Mouse (Mus musculus): Measurements from ENCODE around the gene Spock2.
"Not testable (repeated sequence)": the region's sequence is repeated elsewhere in the genome, so short reads cannot be mapped to it uniquely, and the experiment has no call there.

The Spock2 gene

GRCm38 (mm10) chr10:60151107-60151663 is 45.2 kb downstream of the Spock2 start:
- no peak for DNase-seq

DNA sequence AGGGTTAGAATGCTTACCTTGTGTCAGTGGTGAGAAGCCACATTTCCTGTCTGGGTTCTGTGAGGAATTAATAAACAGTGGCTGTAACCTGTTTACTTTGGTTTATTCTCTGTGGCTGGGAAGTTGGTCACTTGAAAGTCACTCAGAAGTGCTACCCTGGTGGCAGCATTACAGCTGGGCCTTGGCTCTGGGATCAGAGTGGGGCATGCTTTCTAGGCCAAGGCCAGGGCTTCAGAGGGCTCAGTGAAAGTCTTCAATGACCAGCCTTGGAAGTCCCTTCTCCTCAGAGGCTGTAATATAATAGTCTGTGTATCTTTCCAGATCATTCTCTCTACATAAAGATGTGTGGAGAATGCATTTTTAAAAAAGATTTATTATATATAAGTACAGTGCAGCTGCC is 50.0 kb downstream of the Spock2 start:
- DNase-seq: no peak

GRCm38 (mm10) chr10:60158144-60158543 is 52.1 kb downstream of the Spock2 start:
- DNase-seq: no peak

DNA sequence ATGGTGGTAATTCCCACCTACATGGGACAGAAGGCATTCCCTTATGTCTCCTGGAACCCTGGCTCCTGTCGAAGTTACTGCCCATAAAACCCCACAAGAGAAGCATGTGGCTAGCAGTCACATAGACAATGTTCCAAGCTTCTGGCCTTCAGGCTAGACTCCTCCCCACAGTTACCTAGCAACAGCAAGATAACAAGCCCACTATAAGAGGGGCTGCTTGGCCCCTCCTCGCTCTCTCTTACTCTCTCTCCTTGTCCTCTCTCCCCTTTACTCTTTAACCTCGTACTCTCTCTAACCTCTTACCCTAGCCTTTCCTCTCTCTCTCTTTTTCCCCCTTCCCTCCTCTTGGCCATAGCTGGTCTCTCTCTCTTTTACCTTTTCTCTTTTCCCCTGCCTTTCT is 55.4 kb downstream of the Spock2 start:
- DNase-seq: not testable (repeated sequence)

GRCm38 (mm10) chr10:60162184-60162972 is 56.4 kb downstream of the Spock2 start:
- not testable (repeated sequence) for DNase-seq

DNA sequence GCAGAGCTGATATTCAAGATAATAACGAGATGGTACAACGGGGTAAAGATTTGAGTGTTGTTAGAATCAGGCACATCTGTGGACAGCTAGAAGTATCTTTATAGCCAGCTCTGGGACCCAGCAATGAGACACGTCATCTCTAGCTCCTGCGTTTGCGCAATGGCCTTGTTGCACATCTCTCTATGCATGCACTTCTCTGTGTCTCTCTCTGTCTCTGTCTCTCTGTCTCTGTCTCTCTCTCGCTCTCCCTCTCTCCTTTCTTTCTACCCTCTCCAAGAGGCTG is 56.9 kb downstream of the Spock2 start:
- DNase-seq: no peak

- no peak for DNase-seq
Measured at GRCm38 (mm10) chr10:60164869-60165268, 58.9 kb downstream of the Spock2 start.

DNA sequence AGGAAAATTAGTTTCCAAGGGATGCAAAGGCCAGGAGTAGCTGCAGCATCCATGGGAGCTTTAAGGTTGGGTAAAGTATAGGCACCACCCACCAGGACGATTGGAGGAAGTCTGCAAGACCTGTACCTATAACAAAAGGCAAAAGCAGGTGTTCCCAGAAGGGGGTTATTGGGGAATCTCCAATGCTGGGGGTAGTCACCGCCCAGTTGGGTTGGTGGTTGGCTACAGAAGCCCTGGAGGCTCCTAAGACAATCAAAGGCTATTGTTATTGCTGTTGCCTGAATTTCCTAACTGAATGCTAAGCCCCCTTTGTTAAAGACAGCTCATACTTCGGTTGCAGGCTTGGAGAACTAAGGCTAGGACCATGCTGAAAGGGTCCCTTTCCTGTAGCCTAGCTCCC is 60.0 kb downstream of the Spock2 start:
- DNase-seq: no peak

GRCm38 (mm10) chr10:60168306-60168705 is 62.3 kb downstream of the Spock2 start:
- peak; percentile 35 to 69 for DNase-seq

DNA sequence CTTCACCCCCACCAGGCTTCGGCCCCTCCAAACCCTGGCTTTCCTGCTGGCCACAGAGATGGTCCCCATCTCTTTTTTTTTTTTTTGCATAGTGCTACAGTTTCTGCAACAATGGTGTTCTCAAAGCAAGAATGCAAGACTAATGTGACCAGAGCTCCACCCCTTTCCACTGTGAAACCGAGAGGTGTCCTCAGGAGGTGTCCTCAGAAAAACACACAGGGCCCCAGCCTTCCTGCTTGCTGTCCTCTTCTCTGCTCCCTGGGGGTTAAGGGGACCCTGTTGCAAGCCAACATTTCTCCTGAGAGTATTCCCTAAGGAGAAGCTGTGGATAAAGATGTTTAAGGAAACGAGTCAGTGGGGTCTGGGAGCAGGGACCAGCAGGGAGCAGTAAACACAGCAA is 62.9 kb downstream of the Spock2 start:
- DNase-seq: no peak

DNA sequence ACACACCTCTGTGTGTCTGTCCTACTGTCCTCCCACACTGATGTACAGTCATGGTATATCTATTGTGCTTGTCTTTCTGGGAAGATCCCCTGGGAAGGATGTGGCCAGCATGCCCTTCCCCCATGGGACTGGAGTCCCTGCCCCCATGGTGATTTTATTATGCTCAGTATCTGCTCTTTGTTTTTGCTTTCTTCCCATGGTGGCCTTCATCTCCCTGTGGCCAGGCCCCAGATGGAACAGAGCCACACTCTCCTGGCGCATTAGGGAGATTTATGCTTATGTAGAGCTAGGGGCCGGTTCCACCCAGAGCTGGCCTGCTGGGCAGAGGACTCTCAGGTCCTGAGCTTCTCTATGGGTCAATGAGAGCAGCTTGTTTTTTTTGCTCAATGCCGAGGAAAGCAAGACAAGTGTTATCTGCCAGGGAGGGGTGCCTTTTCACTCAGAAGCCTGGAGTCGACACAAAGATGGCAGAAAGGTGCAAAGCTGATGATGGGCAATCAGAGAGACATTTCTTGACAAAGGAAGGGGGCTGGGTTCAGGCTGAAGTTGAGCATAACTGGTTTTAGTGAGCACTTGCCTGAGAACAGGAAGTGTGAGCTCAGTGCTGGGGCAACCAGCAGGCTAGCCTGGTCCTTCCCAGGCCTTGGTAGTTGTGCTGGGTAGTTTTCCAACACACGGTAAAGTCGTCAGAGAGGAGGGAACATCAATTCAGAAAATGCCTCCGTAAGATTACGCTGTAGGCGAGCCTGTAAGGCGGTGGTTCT is 64.5 kb downstream of the Spock2 start:
- no peak for DNase-seq

DNA sequence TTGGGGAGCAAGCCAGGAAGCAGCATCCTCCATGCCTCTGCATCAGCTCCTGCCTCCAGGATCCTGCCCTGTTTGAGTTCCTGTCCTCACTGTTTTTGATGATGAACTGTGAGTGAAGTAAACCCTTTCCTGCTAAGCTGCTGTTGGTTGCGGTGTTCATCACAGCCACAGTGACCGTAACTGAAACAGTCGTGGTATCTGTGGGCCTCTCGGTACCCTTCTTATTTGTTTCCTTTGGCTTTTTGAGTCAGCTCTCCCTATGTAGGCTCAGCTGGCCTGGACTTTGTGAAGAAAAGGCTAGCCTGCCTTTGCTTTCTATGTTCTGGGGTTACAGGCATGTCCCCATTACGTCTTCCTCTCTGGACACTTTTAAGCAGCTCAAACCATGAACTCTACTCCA is 65.3 kb downstream of the Spock2 start:
- DNase-seq: no peak

DNA sequence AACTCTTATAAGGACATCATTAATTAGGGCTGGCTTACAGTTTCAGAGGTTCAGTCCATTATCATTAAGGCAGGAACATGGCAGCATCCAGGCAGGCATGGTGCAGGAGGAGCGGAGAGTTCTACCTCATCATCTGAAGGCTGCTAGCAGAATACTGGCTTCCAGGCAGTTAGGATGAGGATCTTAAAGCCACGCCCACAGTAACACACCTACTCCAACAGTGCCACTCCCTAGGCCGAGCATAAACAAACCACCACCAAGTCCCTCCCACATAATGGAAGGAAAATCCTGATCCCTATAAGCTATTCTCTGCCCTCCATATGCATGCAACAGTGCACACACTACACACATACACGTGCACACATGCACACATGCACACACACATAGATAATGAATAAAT is 66.3 kb downstream of the Spock2 start:
- DNase-seq: no peak

- DNase-seq: no peak
Measured at GRCm38 (mm10) chr10:60173035-60173434, 67.0 kb downstream of the Spock2 start.

DNA sequence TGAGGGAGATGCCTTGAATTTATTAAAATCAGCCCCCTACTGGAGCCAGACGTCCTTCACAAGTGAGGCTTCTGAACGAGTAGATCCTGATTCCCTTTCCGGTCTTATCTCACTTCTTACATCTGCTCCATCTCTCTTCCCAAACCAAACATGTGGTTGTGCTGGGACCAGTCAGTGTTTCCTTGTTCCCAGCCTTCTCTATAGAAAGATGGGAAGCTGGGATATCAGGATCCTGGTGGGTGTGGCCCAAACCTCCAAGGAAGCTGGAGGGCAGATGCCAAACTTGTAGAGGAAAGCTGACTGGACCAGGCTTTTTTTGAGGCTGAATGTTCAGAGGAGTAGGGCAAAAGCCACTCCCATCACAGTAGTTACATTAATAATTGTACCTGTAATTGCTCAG is 68.5 kb downstream of the Spock2 start:
- no peak for DNase-seq

DNA sequence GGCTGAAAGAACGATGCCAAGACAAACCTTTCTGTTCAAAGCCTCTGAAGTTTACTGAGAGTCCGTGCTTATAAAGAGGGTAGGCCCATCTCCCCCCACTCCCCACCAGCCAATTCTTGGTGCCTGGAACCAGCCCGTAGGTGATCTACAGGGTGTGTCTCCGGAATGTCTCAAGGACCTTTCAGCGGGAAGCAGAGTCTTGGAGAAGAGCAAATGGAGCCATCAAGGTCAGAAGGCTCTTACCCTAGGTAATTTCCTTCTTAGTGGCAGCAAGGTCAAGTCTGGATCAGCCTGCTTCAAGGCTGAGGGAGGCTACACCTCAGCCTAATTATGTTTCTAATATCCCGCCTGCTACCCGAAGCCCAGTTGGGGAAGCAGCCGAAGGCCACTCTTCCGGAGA is 69.3 kb downstream of the Spock2 start:
- not testable (repeated sequence) for DNase-seq
